Mouse (Mus musculus) cerebellum, adult 2 months (tissue): ENCODE results near the gene Socs5.

ENCODE experiments used
- CTCF ChIP-seq: fragments of 200-500 bp; IDR thresholded peaks from 2 replicates; pipeline ENCODE4 v1.5.1; 2011; ENCODE audit warnings: low read depth, mild to moderate bottlenecking, control low read depth, low read length, moderate library complexity, borderline replicate concordance; ENCODE audit not compliant: insufficient read depth
- POLR2A ChIP-seq: fragments of 200-500 bp; IDR thresholded peaks from 2 replicates; pipeline ENCODE4 v1.6.1; 2011; ENCODE audit warnings: low read length, control low read depth, borderline replicate concordance; ENCODE audit not compliant: insufficient read depth

- TF ChIP-seq CTCF = no peak
- no peak for TF ChIP-seq POLR2A
These were observed 10.5 kb upstream of the Socs5 start for GRCm38 (mm10) chr17:87096951-87097350.
